Mouse (Mus musculus): ENCODE measurements around the gene Acin1. TPM values are rescaled to one million over a fixed set of nuclear protein-coding genes. Genes with fewer than 3 reads are reported as not detected.

Gene Acin1
- polyA plus RNA-seq (2012; rRNA removed) = 32.5 and 76.4 TPM in 2 replicates

GRCm38 (mm10) chr14:54686522-54687143 lies at the start of gene Acin1:
TSS of gene Acin1 (minus strand) at chr14:54686931.
- H3K4me1 ChIP-seq (ENCODE audit: control insufficient read depth, insufficient read depth, insufficient read length, low read length) = peaks cover 2% of the 10 kb centered on the region; the same call in 1 of the 2 replicates
- peaks cover 28% of the 10 kb centered on the region for H3K36me3 ChIP-seq (ENCODE audit: control insufficient read depth, insufficient read depth, low read length)
- TF ChIP-seq CTCF (IDR thresholded peaks at IDR 0.05; ENCODE audit: extremely low read depth, insufficient read length, insufficient replicate concordance, low read depth, low read length) (no peak), POLR2A (IDR thresholded peaks at IDR 0.05; ENCODE audit: low read depth, low read length) (peak; percentile 81; the same call in 1 of the 2 replicates)
- H3K4me3 ChIP-seq (ENCODE audit: low read depth, low read length) = peak within 1 kb of the TSS; percentile 95
- H3K27me3 ChIP-seq (ENCODE audit: control insufficient read depth, insufficient read depth, low read length) = no peaks in the 10 kb centered on the region
- WGBS = under 1% methylated on average over 44 of the region's 44 CpGs
- H3K27ac ChIP-seq (ENCODE audit: insufficient read depth, low read depth, low read length) = peak within 1 kb of the TSS; percentile 99

DNA sequence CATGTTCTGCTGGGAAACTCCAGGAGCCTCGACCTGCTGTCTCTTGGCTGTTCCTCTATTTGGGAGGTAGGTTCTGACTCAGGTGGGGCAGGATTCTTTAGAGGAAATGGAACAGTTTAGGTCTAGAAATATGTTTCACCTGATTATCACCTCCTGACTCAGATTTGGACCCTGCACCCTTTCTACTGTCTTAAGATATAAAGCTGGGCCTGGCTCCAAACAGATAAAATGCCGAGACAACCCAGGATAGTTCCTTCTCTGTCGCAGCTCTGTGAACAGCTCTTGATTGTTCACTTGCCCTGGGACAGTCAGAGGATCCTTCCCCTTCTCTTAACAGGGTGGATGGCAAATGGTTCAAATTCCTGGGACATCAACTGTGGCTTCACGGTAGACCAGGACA lies 48.5 kb upstream of the Acin1 start:
- Histone ChIP-seq H3K4me1 (ENCODE audit: control insufficient read depth, insufficient read depth, insufficient read length, low read length) (peaks cover 19% of the 10 kb centered on the region), H3K27ac (ENCODE audit: insufficient read depth, low read depth, low read length) (peak overlapping the region; percentile 89), H3K4me3 (ENCODE audit: low read depth, low read length) (peak overlapping the region; percentile 9; the same call in 1 of the 2 replicates), H3K36me3 (ENCODE audit: control insufficient read depth, insufficient read depth, low read length) (peaks cover 27% of the 10 kb centered on the region), H3K27me3 (ENCODE audit: control insufficient read depth, insufficient read depth, low read length) (no peaks in the 10 kb centered on the region)
- no peak for TF ChIP-seq POLR2A (IDR thresholded peaks at IDR 0.05; ENCODE audit: low read depth, low read length)
- TF ChIP-seq CTCF (IDR thresholded peaks at IDR 0.05; ENCODE audit: extremely low read depth, insufficient read length, insufficient replicate concordance, low read depth, low read length) = no peak
- WGBS = 23% methylated on average over 4 of the region's 4 CpGs

DNA sequence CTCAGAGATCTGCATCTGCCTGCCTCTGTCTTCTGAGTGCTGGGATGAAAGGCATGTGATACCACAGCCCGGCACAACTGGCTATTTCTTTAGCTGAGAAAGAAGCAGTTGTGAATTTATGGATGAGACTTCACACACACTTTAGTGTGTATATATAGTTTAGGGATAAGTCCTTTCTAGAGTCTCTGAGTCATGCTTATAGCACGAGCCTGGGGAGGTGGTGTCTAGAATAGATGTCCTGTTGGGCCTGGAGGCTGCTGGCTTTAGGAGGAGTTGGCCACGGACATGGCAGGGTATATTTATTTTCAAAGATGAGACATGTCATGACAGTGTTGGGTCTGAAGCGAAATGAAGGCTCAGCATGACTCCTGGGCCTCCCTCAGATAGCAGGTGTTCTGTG lies 47.3 kb upstream of the Acin1 start:
- no peak overlapping the region for H3K4me3 ChIP-seq (ENCODE audit: low read depth, low read length)
- peak overlapping the region; percentile 20; the same call in 1 of the 2 replicates for H3K27ac ChIP-seq (ENCODE audit: insufficient read depth, low read depth, low read length)
- WGBS = 59% methylated on average over 4 of the region's 4 CpGs
- peaks cover 30% of the 10 kb centered on the region for H3K36me3 ChIP-seq (ENCODE audit: control insufficient read depth, insufficient read depth, low read length)
- no peak for TF ChIP-seq POLR2A (IDR thresholded peaks at IDR 0.05; ENCODE audit: low read depth, low read length)
- no peak for TF ChIP-seq CTCF (IDR thresholded peaks at IDR 0.05; ENCODE audit: extremely low read depth, insufficient read length, insufficient replicate concordance, low read depth, low read length)
- peaks cover 19% of the 10 kb centered on the region for H3K4me1 ChIP-seq (ENCODE audit: control insufficient read depth, insufficient read depth, insufficient read length, low read length)
- H3K27me3 ChIP-seq (ENCODE audit: control insufficient read depth, insufficient read depth, low read length) = no peaks in the 10 kb centered on the region

GRCm38 (mm10) chr14:54732206-54732605 lies 45.5 kb upstream of the Acin1 start:
- Histone ChIP-seq H3K36me3 (ENCODE audit: control insufficient read depth, insufficient read depth, low read length) (peaks cover 36% of the 10 kb centered on the region), H3K4me1 (ENCODE audit: control insufficient read depth, insufficient read depth, insufficient read length, low read length) (peaks cover 15% of the 10 kb centered on the region; the same call in 1 of the 2 replicates), H3K27me3 (ENCODE audit: control insufficient read depth, insufficient read depth, low read length) (no peaks in the 10 kb centered on the region), H3K27ac (ENCODE audit: insufficient read depth, low read depth, low read length) (no peak overlapping the region), H3K4me3 (ENCODE audit: low read depth, low read length) (no peak overlapping the region)
- TF ChIP-seq POLR2A (IDR thresholded peaks at IDR 0.05; ENCODE audit: low read depth, low read length) (no peak), CTCF (IDR thresholded peaks at IDR 0.05; ENCODE audit: extremely low read depth, insufficient read length, insufficient replicate concordance, low read depth, low read length) (no peak)
- WGBS = 93% methylated on average over 8 of the region's 8 CpGs

GRCm38 (mm10) chr14:54730305-54730704 lies 43.6 kb upstream of the Acin1 start:
- Histone ChIP-seq H3K4me1 (ENCODE audit: control insufficient read depth, insufficient read depth, insufficient read length, low read length) (peaks cover 8% of the 10 kb centered on the region; the same call in 1 of the 2 replicates), H3K36me3 (ENCODE audit: control insufficient read depth, insufficient read depth, low read length) (peaks cover 46% of the 10 kb centered on the region), H3K27me3 (ENCODE audit: control insufficient read depth, insufficient read depth, low read length) (no peaks in the 10 kb centered on the region), H3K4me3 (ENCODE audit: low read depth, low read length) (no peak overlapping the region), H3K27ac (ENCODE audit: insufficient read depth, low read depth, low read length) (no peak overlapping the region)
- TF ChIP-seq CTCF (IDR thresholded peaks at IDR 0.05; ENCODE audit: extremely low read depth, insufficient read length, insufficient replicate concordance, low read depth, low read length) = no peak
- no peak for TF ChIP-seq POLR2A (IDR thresholded peaks at IDR 0.05; ENCODE audit: low read depth, low read length)
- 93% methylated on average over 6 of the region's 6 CpGs for WGBS

DNA sequence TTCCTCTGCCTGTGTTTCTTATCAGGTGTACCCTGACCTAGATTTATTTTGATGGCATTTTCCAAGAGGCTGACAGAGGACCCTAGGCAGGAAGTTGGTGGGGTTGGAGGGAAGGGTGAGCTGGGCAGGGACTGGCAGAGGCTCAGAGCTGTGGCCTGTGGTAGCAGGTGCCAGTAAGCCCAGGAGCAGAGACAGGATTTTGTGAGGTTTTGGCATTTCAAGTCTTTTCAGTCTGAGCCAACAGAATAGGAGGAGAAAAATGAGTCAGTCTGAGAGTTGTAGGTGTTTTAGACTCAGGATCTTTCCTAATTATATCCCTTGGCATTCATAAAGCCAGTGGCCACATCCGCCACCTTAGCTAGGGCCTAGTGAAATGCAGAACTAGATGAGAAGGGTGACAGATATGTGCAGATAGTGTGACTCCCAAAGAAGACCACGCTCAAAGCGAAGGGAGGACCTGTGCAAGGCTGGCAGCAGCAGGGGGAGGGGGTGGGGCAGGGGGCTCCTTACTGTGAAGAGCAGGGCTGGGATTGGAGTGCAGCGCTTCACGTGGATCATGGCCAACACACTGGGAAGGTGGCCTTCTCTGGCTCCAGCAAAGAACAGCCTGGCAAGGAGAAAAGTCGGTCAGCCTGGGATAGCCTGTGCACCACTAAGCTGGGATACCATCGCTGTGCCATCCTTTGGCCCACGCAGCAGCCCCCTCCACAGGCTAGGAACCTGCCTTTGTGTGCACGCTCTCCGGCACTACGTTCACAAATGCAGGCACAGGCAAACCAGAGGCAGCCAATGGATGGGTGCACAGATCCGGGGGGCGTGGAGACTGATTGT lies 42.3 kb upstream of the Acin1 start:
- no peak overlapping the region for H3K4me3 ChIP-seq (ENCODE audit: low read depth, low read length)
- peaks cover 3% of the 10 kb centered on the region; the same call in 1 of the 2 replicates for H3K4me1 ChIP-seq (ENCODE audit: control insufficient read depth, insufficient read depth, insufficient read length, low read length)
- no peak overlapping the region for H3K27ac ChIP-seq (ENCODE audit: insufficient read depth, low read depth, low read length)
- WGBS = 82% methylated on average over 13 of the region's 13 CpGs
- no peak for TF ChIP-seq CTCF (IDR thresholded peaks at IDR 0.05; ENCODE audit: extremely low read depth, insufficient read length, insufficient replicate concordance, low read depth, low read length)
- no peak for TF ChIP-seq POLR2A (IDR thresholded peaks at IDR 0.05; ENCODE audit: low read depth, low read length)
- peaks cover 56% of the 10 kb centered on the region for H3K36me3 ChIP-seq (ENCODE audit: control insufficient read depth, insufficient read depth, low read length)
- no peaks in the 10 kb centered on the region for H3K27me3 ChIP-seq (ENCODE audit: control insufficient read depth, insufficient read depth, low read length)

- H3K4me1 ChIP-seq (ENCODE audit: control insufficient read depth, insufficient read depth, insufficient read length, low read length) = peaks cover 7% of the 10 kb centered on the region; the same call in 1 of the 2 replicates
- H3K27me3 ChIP-seq (ENCODE audit: control insufficient read depth, insufficient read depth, low read length) = no peaks in the 10 kb centered on the region
- H3K27ac ChIP-seq (ENCODE audit: insufficient read depth, low read depth, low read length) = no peak overlapping the region
- TF ChIP-seq POLR2A (IDR thresholded peaks at IDR 0.05; ENCODE audit: low read depth, low read length) = no peak
- TF ChIP-seq CTCF (IDR thresholded peaks at IDR 0.05; ENCODE audit: extremely low read depth, insufficient read length, insufficient replicate concordance, low read depth, low read length) = no peak
- H3K36me3 ChIP-seq (ENCODE audit: control insufficient read depth, insufficient read depth, low read length) = peaks cover 67% of the 10 kb centered on the region
- 67% methylated on average over 5 of the region's 5 CpGs for WGBS
- H3K4me3 ChIP-seq (ENCODE audit: low read depth, low read length) = no peak overlapping the region
These were observed 40.8 kb upstream of the Acin1 start for GRCm38 (mm10) chr14:54727565-54727964.

All from small intestine, adult 2 months (tissue).